Mouse (Mus musculus): ENCODE results near the gene Vmn1r131. TPM values are rescaled to one million over a fixed set of nuclear protein-coding genes. Genes with fewer than 3 reads are reported as not detected.

Gene Vmn1r131
- polyA plus RNA-seq (2017; shearing (Covaris generic)), result not detected

GRCm38 (mm10) chr7:21545990-21546389 lies at the start of gene Vmn1r131:
Vmn1r131 (minus strand) TSS chr7:21546090.

GRCm38 (mm10) chr7:21511480-21511879 lies 34.4 kb downstream of the Vmn1r131 start, which contains the start of gene Vmn1r130:
Vmn1r130 (plus strand) TSS chr7:21511780.

Other genes starting within 250 kb of the Vmn1r131 start
- not detected for gene Vmn1r126, start 244.6 kb downstream of the Vmn1r131 start, polyA plus RNA-seq (2017; shearing (Covaris generic))
- gene Vmn1r127, start 226.2 kb downstream of the Vmn1r131 start, polyA plus RNA-seq (2017; shearing (Covaris generic)), result not detected
- gene Vmn1r128, start 196.7 kb downstream of the Vmn1r131 start, polyA plus RNA-seq (2017; shearing (Covaris generic)), result 0.77 TPM
- not detected for gene Vmn1r129, start 184.8 kb downstream of the Vmn1r131 start, polyA plus RNA-seq (2017; shearing (Covaris generic))
- not detected for gene Gm6882, start 113.3 kb downstream of the Vmn1r131 start, polyA plus RNA-seq (2017; shearing (Covaris generic))
- not detected for gene Vmn1r130, start 34.3 kb downstream of the Vmn1r131 start, polyA plus RNA-seq (2017; shearing (Covaris generic))
- gene Vmn1r132, start 68.0 kb upstream of the Vmn1r131 start, polyA plus RNA-seq (2017; shearing (Covaris generic)), result not detected
- not detected for gene Gm4175, start 215.4 kb upstream of the Vmn1r131 start, polyA plus RNA-seq (2017; shearing (Covaris generic))

All from effector memory CD4-positive, alpha-beta T cell, adult 5 months (primary cell).